Mouse (Mus musculus) CD4-positive, CD25-positive, alpha-beta regulatory T cell, adult 4 months (primary cell): ENCODE results near the gene Ctps2. TPM values are rescaled to one million over a fixed set of nuclear protein-coding genes. Genes with fewer than 3 reads are reported as not detected.

Experiments
- ATAC-seq: one replicate; pipeline ENCODE4 v1.8.0; 2017
- polyA plus RNA-seq, 2 experiments: library from polyadenylated mRNA; unstranded; fragments of 100-300 nt; shearing (Covaris generic); gene quantifications; one replicate each; pipeline ENCODE4 v1.2.1; 2017

Ctps2 gene
- polyA plus RNA-seq, 2 experiments from 2014 or later = 208 to 219 TPM

DNA sequence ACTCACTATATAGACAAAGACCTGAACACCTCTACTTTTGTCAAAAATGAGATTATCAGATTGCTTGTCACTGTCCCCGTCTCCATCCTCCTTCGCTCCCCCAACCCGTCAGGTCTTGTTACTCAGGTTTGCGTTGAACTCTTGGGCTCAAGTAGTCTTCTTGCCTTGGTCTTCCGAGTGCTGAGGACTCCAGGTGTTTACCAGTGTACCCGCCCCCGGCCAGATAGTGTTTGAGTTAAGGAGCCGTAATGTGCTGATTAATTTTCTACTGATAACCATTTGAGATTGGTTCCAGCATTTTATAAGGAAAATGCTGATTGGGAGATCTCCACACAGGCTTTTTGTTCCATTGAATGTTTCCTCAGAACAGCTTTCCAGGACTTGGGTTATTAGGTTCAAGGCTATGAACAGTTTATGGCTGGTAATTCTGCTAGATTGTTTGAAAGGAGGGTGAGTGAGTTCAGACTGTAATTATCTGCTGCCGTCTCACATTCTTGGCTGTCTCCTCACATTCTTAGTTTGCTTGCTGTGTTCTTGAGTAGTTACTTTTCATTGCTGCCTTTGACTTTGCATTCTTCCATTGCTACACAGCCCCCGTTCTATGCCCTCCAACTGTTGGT is 85.9 kb downstream of the Ctps2 start:
- no peak for ATAC-seq

DNA sequence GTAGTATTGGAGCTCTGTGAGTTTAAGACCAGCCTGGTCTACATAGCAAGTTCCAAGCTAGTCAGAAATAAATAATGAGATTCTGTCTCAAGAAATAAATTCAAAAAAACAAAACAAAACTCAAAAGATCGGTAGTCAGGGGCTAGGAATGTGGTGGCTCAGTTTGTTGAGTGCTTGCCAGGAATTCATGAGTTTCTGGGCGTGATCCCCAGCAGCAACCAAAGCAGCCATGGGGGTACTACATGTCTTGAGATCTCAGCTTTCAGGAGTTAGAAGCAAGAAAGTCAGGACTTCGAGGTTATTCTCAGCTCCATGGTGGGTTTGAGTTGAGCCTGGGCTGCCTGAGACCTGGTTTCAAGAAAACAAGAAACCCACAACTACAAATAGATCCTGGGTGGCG is 90.4 kb downstream of the Ctps2 start:
- ATAC-seq = no peak

DNA sequence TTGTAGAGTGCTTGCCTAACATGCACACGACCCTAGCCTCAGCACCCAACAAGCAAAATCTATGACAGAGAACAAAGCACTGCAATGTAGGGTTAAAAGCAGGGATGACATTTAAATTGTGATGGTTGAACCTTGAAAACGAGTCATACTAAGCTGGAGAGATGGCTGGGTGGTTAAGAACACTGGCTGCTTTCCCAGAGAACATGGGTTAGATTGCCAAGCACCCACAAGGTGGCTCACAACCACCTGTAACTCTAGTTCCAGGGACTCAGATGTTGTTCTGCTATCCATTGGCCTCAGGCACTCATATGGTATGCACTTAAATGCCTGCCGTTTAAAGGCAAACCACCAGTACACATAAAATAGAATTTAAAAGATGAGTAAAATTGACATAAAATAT is 91.1 kb downstream of the Ctps2 start:
- ATAC-seq = no peak

DNA sequence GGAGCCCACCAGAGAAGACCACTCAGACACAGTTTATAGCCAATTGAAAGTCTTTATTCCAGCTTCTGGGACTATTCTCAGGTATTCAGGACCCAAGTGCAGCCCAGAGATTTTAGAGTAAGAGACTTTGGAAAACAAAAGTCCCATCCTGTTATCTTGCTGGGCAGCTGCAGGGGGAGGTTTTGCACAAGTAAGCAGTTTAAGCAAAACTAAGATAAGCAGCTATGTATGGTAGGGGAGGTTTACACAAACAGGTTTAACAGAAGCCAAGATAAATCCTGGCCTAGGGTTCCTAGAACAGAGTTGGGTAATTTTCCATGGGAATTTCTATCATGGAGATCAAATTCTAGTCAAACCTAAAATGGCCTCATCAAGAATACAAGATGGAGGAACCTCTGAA is 126.8 kb downstream of the Ctps2 start:
- ATAC-seq = no peak

DNA sequence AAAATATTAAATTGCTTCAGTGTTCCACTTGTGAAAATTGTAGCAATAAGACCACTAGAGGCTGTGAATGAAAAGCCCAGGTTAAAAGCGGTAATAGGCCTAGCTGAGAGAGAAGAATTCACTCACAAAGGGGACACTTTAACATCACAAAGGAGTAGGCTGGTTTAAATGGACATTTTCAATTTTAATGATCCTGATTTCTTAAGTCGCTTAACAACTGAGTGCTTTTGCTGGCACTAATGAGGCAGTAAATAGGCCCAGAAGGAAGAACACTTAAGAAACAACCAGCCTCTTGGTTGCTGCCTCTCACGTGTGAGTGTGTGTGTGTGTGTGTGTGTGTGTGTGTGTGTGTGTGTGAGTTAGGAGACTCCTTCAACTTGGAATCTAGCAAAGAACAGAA is 137.7 kb downstream of the Ctps2 start:
- no peak for ATAC-seq

DNA sequence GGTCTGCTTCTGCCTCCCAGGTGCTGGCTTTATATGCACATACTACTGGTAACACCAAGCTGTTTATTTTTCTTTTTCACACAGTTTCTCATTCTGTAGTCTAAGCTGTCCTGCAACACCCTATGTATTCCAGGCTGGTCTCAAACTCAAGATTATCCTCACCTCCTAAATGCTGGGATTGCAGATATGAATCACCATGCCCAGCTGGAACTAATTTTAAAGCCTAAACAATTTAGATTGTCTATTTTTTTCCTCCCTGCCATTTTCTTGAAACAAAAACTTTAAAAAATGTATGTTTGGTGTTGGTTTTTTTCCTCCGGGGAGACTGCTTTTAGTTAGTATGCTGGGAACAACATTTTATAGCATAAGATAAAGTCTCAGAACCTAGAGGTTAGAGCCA is 141.7 kb downstream of the Ctps2 start:
- ATAC-seq = no peak

DNA sequence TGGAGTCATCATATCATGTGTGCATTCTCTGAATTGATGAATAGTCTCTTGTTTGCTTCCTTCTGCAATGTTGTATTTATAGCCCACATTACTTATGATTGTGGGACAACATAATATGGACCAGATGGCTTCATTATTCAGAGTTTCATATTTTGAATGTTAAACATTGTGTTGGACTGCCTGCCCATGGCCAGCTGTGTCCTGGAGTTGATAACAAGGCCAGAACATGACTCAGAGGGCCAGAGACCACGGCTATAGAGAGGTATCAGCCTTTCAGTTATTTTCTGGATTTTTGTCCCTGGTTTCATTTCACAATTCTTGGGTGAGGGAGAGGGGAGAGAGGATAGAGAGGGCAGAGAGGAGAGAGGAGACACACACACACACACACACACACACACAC is 162.9 kb downstream of the Ctps2 start:
- no peak for ATAC-seq

Other genes starting within 250 kb of the Ctps2 start
- gene Rbbp7, start 140.8 kb upstream of the Ctps2 start, polyA plus RNA-seq = 100 to 1,000 TPM; 121 to 140 TPM
- gene Txlng, start 71.8 kb upstream of the Ctps2 start, polyA plus RNA-seq = 10 to 100 TPM; 22.4 to 22.7 TPM
- gene Syap1, start 12.8 kb upstream of the Ctps2 start, polyA plus RNA-seq = 10 to 100 TPM; 10.0 to 12.9 TPM
- 1 to 10 TPM in 1 of 2 experiments, not detected in 1; 3.1 TPM for gene S100g, start 63.4 kb downstream of the Ctps2 start, polyA plus RNA-seq